Mouse (Mus musculus): ENCODE measurements around the gene Thada.

DNA sequence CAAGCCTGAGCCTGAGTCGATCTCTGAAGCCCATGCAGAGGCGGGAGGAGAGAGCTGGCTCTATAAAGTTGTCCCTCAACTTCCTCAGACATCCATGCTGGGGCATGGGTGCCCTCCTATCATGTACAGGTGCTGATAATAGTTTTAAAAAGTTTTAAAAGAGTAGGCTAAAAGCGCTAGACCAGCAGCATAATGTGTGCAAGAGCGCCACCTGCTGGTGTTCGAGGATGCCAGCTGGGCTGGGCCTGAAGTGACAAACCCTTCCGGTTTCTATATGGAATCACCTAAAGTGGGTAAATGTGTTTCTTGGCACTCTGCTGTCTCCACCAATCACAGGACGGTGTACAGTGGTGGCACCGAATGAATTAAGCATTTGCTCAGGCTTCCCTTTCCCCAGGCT lies 275.1 kb downstream of the Thada start:
- TF ChIP-seq FLI1 (IDR thresholded peaks at IDR 0.05; ENCODE audit: low read length) (no peak), GATA1 (IDR thresholded peaks at IDR 0.05; ENCODE audit: borderline replicate concordance, low read length) (no peak)
